Mouse (Mus musculus) stomach, postnatal 0 days (tissue): Measurements from ENCODE around the gene Pdp2.

ENCODE experiments used
- CTCF ChIP-seq: IDR thresholded peaks from 2 replicates; pipeline ENCODE4 v1.5.1; 2016; ENCODE audit warnings: antibody characterized with exemption, low read depth, mild to moderate bottlenecking, moderate library complexity
- EP300 ChIP-seq: optimal IDR thresholded peaks from 2 replicates; pipeline ENCODE3; 2016; ENCODE audit warnings: antibody characterized with exemption

DNA sequence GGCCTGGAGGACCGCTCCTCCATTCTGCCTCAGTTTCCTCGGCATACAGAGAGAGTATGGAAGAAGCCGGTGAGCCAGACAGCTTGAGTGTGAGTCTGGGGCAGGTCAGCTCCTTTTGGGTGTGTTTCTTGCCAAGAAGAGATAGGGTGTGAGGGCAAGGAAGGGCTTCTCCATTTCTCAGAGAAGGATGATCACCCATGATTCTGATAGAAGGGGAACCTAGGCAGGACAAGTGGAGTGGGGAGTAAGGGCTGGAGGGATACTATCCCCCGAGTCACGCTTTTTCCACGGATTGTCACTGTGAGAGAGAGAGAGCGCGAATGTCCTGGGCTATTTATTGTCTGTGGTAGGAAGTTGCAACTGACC, 49.8 kb upstream of the Pdp2 start:
- TF ChIP-seq CTCF (no peak), EP300 (no peak)
